Mouse (Mus musculus) B cell, adult 2 months (primary cell): ENCODE measurements around the gene Abcg4.
A peak's percentile ranks its signal among the peaks of the same experiment; 100 is the strongest.

ENCODE experiments used
- DNase-seq, 2 experiments: peaks; one replicate each; pipeline ENCODE4 v3.0.0; 2022

Gene Abcg4

GRCm38 (mm10) chr9:44269077-44269476 is 19.3 kb downstream of the Abcg4 start:
- DNase-seq: peak; percentile 70 to 74

- DNase-seq: no peak
Measured at GRCm38 (mm10) chr9:44268432-44268831, 20.0 kb downstream of the Abcg4 start, which contains the start of gene Nlrx1. Gene Nlrx1, minus strand, starts transcription at chr9:44268599.

- peak; percentile 85 to 86 for DNase-seq
Measured at GRCm38 (mm10) chr9:44268027-44268360, 20.4 kb downstream of the Abcg4 start.

DNA sequence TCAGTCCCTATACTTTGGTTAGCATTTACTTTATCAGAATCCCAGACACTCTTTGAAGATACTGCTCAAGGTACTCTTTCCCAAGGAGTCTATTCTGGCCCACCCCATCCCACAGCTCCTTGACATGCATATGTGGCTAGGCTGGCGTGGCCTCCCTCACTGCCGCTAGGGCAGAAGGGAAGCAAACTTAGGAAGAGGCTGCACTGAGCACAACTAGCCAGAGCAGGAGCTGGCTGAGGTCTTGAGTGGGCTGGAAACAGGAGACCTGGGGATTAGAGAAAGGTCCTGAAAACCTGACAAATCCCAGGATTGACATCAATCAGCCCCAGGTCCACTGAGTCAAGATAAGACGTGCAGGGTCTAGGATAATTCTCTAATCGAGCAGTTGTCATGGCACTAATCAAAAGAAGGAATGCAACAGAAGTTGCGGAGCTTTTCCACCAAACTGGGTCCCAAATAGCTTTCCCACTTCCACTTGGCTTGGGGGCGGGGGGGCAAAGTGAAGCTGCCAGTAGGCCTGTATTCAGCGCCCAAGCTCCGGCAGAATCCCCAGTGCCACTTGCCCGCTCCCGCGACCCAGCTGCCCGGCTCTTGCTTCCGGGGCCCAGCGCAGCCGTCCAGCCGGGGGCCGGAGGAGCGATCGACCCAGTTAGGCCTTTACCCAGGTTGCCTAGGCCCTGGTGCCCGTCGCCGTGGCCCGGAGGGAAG is 20.9 kb downstream of the Abcg4 start:
- no peak for DNase-seq

DNA sequence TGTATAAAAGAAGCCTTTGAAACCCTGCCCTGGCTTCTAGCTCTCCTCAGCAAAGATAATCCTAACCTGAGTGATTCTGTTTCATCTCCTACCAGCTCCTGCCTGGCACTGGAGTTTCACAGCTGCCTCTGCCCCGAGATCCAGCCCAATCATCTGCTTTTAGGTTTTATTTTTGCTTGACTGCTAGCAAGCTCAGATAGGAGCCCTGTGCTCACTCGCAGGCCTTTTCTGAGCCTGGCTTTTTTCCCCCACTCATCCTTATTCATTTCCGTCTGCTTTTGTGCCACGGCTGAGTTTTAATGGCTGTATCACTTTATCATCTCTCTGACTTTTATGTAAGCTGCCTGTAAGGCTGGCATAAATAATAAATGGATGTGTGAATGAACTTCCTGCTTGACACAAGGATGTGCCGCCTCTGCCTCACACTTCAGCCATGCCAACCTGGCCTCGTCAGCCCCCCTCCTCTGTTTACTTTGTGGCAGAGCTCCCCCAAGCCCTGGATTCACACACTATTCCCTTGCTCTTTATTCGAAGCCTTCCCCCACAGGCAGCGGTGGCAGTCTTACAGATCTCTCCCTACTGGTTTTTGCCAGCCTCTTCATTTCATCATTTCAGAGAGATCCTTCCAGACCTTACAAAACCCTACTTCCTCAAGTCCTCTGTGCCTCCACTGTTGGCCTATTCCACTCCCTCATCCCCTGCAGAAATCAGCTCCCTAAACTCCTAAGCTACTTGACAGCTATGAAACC is 21.8 kb downstream of the Abcg4 start:
- DNase-seq: no peak

- DNase-seq: no peak
Measured at GRCm38 (mm10) chr9:44261388-44261787, 27.0 kb downstream of the Abcg4 start.

- no peak for DNase-seq
Measured at GRCm38 (mm10) chr9:44259014-44259413, 29.4 kb downstream of the Abcg4 start.

GRCm38 (mm10) chr9:44256213-44256612 is 32.2 kb downstream of the Abcg4 start:
- no peak for DNase-seq

DNA sequence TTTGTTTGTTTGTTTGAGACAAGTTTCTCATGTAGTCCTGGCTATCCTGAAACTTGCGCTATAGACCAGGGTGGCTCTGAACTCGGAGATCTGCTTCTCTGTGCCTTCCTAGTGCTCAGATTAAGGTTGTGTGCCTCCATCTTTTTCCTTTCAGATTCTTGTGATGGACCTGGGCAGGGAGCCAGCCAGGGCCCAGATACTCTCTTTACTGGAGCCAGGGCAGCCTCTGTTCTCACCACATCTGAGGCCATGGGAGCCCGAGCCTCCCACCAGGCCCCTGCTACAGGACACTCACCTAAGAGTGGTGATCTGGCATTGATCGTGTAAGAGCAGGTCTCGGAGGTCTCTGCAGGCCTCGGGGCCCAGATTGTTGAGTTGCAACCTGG is 33.3 kb downstream of the Abcg4 start:
- DNase-seq: no peak

GRCm38 (mm10) chr9:44254508-44255135 is 33.8 kb downstream of the Abcg4 start:
- DNase-seq: no peak

DNA sequence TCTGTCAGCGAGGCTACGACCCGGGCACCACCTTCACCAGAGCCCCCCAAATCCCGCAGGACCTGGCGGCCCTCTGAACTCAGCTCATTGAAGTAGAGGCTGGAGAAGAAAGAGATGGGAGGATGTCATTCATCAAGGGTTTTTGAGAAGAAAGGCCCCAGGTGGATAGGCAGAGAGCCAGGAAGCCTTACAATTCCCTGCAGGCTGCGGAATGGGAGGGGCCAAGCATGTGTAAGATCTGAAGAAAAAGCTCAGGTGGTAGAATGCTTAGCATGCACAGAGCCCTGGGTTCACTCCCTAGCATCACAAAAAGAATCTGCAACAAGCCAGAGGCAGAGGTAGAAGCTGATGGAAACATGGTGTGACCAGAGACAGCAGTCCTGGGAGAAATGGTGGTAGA is 35.0 kb downstream of the Abcg4 start:
- no peak for DNase-seq

GRCm38 (mm10) chr9:44251314-44251713 is 37.1 kb downstream of the Abcg4 start, which contains the start of gene Pdzd3:
Gene Pdzd3, minus strand, starts transcription at chr9:44251471.
- no peak for DNase-seq

GRCm38 (mm10) chr9:44250445-44250844 is 38.0 kb downstream of the Abcg4 start:
- no peak for DNase-seq

DNA sequence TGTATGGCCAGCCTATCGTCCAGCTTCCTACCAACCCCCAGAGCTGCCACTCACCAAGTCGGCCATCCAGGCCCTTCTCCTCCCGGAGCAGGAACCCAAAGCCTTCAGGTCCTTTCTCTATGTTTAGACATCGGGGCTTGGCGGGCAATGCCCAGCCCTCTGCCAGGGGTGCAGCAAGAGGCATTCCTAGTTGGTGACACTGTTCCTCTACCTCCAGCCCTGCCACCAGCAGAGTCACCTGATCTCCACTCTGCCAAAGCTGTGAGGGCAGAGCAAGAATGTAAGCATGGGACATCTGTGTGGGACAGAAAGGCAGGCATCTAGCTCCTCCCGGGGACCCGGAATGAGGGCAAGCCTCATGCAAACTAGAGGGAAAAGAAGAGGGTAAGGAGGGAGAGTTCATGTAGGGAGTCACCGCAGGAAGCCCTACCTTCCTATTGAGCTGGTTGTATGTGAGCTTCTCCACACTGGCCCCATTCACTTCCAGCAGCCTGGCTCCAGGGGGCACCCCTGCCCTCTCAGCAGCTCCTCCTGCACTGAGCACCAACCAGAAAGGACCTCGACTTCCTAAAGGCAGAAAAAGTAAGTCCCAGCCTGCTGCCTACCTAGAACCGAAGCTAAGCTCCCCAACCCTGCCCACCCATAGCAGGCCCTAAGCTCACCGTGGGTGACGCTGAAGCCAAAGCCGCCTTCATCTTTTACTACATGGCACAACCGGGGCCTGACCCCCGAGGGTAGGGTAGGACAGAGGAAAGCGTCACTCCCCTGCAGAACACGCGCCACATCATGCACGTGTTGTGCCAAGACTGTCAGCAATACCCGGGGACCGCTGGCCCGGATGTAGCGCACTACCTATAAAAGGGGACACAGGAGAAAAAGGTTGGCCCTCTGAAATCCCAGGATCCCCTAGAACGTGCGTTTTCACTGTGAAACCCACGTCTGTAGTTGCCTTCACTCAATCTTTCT is 39.0 kb downstream of the Abcg4 start:
- DNase-seq: peak; percentile 47 to 54

GRCm38 (mm10) chr9:44247907-44248306 is 40.5 kb downstream of the Abcg4 start:
- no peak for DNase-seq

DNA sequence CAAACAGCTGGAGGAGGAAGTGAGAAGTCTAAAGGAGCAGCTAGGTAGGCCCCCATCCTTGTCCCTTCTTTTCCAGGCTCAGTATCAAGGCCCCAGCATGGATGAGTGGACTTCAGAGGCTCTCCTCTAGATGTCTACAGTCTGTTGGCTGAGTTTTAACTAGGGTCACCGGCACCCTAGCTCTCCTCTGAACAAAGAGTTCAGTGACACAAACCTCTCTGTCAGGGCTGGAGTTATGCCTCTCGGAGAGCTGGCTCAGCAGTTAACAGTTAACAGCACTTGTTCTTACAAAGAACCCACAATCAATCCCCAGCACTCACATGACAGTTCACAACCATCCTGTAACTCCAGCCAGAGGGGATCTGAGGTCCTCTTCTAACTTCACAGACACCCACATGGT is 44.8 kb downstream of the Abcg4 start:
- DNase-seq: no peak

- no peak for DNase-seq
Measured at GRCm38 (mm10) chr9:44241418-44241817, 47.0 kb downstream of the Abcg4 start.

GRCm38 (mm10) chr9:44240911-44241310 is 47.5 kb downstream of the Abcg4 start:
- no peak for DNase-seq

- no peak for DNase-seq
Measured at GRCm38 (mm10) chr9:44240399-44240798, 48.0 kb downstream of the Abcg4 start, which contains the start of gene Ccdc153. Gene Ccdc153, plus strand, starts transcription at chr9:44240676.

DNA sequence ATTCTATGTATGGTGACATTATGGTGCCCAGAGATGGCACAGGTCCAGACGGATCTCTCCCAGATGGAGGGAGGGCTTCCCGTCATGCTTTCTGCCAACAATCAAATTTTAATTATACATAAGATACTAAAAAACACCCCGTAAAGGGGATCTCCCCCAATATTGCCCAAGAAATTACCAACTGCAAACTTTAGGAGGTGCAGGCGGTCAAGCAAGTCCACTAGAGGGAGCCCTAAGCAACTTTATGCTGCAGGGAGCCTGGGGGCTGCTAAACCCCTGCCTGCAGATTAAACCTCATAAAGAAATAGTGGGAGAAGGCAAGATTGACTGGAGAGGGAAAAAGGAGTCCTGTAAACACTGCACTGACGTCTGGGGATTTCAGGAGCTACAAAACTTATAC is 49.0 kb downstream of the Abcg4 start:
- peak; percentile 73 to 74 for DNase-seq

- peak; percentile 19 to 34 for DNase-seq
Measured at GRCm38 (mm10) chr9:44238501-44239190, 49.8 kb downstream of the Abcg4 start.

DNA sequence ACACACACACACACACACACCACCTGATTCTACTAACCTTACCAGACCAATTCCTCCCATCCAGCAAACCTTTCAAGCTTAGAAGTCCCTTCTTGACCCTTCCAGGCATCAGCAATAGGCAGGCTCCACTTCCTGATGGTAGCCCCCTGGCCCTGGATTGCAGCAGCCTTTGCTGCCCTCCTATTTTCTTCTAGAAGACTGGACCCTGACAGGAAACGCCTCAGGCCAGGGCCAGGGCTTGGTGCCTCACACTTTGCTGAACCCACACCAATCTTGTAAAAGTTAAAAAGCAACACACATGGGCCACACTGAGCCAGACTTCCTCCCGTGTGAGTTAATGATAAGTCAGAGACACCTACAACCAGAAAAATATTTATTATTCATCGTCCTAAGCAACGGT is 51.3 kb downstream of the Abcg4 start:
- DNase-seq: no peak
